Mouse (Mus musculus): ENCODE measurements around the gene Fzd9. TPM values are rescaled to one million over a fixed set of nuclear protein-coding genes. Genes with fewer than 3 reads are reported as not detected.
"Not testable (repeated sequence)": the region's sequence is repeated elsewhere in the genome, so short reads cannot be mapped to it uniquely, and the experiment has no call there.

Gene Fzd9
- polyA plus RNA-seq, 1 experiment from 2014 or later, result 6.5 TPM

DNA sequence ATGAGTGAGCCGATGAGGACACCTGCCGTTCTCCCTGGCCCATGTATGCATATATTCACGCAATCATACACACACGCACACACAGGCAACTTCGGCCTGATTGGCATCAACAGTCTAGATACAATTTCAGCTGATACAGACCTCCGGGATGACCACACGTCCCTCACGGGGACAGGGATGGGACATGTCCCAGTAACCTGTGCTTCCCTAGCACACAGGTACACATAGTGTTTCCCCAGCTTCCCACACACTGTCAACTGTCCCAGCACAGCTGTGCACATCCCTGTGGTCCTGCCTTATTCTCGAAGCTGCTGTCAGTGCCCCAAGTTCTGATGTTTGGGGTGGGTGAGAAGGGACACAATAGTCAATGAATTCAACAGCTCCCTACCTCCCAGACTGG, 3.7 kb downstream of the Fzd9 start:
- Histone ChIP-seq H3K27me3 (replicated peaks) (peaks cover 23% of the 10 kb centered on the region), H3K36me3 (peaks cover 44% of the 10 kb centered on the region), H3K4me2 (no peak overlapping the region), H3K4me1 (replicated peaks) (peaks cover 35% of the 10 kb centered on the region), H3K27ac (ENCODE audit: poor library complexity, severe bottlenecking) (no peak overlapping the region), H3K4me3 (no peak overlapping the region), H3K9me3 (replicated peaks) (no peaks in the 10 kb centered on the region), H3K9ac (no peak overlapping the region)
- WGBS, result 78% methylated on average over 9 of the region's 9 CpGs
- no peak for ATAC-seq (ENCODE audit: insufficient number of reproducible peaks, low FRiP score)

DNA sequence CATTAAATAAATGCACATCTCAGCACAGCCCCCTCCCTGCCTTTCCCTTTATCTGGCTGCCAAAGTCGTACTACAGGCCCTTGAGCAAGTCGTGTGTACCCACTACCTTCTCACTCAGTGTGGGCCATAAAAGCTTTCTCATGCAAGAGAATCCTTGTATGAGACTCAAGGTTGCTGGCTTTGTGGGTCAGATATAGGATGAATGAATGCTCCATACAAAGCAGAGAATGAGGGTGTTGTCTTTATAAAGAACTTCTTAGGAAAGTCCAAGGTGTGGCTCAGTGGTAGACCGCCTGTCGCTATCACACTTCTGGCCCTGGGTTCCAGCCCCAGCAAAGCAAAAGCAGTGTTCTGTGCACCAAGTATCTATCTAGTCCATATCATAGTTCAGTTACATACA, 4.5 kb downstream of the Fzd9 start:
- H3K9me3 ChIP-seq (replicated peaks), result no peaks in the 10 kb centered on the region
- H3K27ac ChIP-seq (ENCODE audit: poor library complexity, severe bottlenecking), result no peak overlapping the region
- peaks cover 23% of the 10 kb centered on the region for H3K27me3 ChIP-seq (replicated peaks)
- WGBS, result 61% methylated on average over 4 of the region's 4 CpGs
- H3K9ac ChIP-seq, result no peak overlapping the region
- no peak for ATAC-seq (ENCODE audit: insufficient number of reproducible peaks, low FRiP score)
- H3K36me3 ChIP-seq, result peaks cover 53% of the 10 kb centered on the region
- H3K4me3 ChIP-seq, result no peak overlapping the region
- peaks cover 43% of the 10 kb centered on the region for H3K4me1 ChIP-seq (replicated peaks)
- H3K4me2 ChIP-seq, result no peak overlapping the region

DNA sequence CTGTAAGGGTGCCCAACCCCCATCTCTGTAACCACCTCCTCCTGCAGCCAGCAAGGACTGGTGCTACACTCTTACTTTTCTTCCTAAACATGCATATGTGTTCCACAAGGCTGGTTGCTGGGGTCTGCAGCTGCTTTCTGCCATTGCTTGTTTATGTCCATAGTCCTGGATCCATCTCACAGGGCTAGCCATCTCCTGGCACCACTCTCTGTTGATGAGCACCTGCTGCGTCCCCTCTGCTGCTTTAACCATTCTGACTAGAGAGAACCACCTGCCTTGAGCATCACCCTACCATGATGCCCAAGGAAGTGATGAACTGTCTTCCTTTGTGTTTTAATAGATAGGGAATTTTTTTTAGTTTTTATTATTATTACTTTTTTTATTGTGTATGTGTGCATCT, 7.9 kb downstream of the Fzd9 start:
- 0 out of 2 replicates have a peak overlapping the region, but pooled peaks have one; percentile 3 for H3K4me2 ChIP-seq
- ATAC-seq (ENCODE audit: insufficient number of reproducible peaks, low FRiP score), result no peak

DNA sequence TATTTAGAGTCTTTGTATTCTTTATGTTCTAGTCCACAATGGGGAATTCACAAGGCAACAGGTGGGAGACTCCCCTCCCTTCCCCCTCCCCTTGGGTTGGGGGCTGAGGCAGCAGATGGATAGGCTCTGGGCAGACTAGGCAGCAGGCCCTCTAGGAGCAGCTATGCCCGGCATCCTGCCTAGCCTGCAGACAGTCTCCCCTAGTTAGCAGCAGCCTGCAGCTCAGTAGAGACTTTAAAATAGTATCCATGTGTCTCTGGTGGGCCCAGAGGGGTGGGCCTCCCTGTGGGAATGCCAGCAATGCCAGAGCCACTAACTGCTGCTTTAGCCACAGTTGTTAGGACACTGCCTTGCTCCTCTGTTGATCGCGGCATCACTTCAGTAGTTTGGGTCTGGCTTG, 8.4 kb downstream of the Fzd9 start:
- Histone ChIP-seq H3K4me3 (no peak overlapping the region), H3K9ac (peak overlapping the region; percentile 15; the same call in 1 of the 2 replicates), H3K4me1 (replicated peaks) (peaks cover 41% of the 10 kb centered on the region), H3K27ac (ENCODE audit: poor library complexity, severe bottlenecking) (peak overlapping the region; percentile 95), H3K9me3 (replicated peaks) (no peaks in the 10 kb centered on the region), H3K36me3 (peaks cover 92% of the 10 kb centered on the region), H3K4me2 (0 out of 2 replicates have a peak overlapping the region, but pooled peaks have one; percentile 3), H3K27me3 (replicated peaks) (no peaks in the 10 kb centered on the region)
- ATAC-seq (ENCODE audit: insufficient number of reproducible peaks, low FRiP score), result no peak
- WGBS, result 54% methylated on average over 3 of the region's 3 CpGs

More for the DNA sequence above, 7.9 kb downstream of the Fzd9 start:
- H3K9ac ChIP-seq, result peak overlapping the region; percentile 15; the same call in 1 of the 2 replicates
- H3K4me3 ChIP-seq, result no peak overlapping the region
- H3K27ac ChIP-seq (ENCODE audit: poor library complexity, severe bottlenecking), result peak overlapping the region; percentile 95
- H3K36me3 ChIP-seq, result peaks cover 86% of the 10 kb centered on the region
- no peaks in the 10 kb centered on the region for H3K9me3 ChIP-seq (replicated peaks)
- 87% methylated on average over 1 of the region's 1 CpGs for WGBS
- H3K4me1 ChIP-seq (replicated peaks), result peaks cover 41% of the 10 kb centered on the region
- H3K27me3 ChIP-seq (replicated peaks), result no peaks in the 10 kb centered on the region

DNA sequence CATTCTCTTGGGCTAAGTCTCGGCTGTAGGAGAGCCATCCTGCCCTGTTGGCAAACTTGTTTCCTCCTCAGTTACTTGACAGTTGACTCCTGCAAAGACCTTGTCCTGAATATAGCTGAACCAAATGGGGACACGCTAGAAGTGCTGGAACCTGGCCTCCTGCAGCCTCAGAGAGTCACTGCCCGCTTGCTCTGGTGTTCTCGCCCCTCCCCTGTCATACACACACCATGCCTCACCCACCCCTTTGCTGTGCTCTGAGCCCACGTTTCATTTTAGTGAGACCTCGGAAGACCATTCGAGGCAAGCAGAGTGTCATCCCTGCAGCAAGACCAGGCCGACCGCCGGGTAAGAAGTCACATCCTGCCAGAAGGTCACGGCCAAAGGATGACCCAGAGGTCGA, 8.9 kb downstream of the Fzd9 start:
- Histone ChIP-seq H3K9ac (no peak overlapping the region), H3K27ac (ENCODE audit: poor library complexity, severe bottlenecking) (peak overlapping the region; percentile 95), H3K4me3 (no peak overlapping the region), H3K27me3 (replicated peaks) (no peaks in the 10 kb centered on the region), H3K9me3 (replicated peaks) (no peaks in the 10 kb centered on the region), H3K4me1 (replicated peaks) (peaks cover 41% of the 10 kb centered on the region), H3K4me2 (peak overlapping the region; percentile 5; the same call in 1 of the 2 replicates), H3K36me3 (peaks cover 93% of the 10 kb centered on the region)
- no peak for ATAC-seq (ENCODE audit: insufficient number of reproducible peaks, low FRiP score)
- WGBS, result 74% methylated on average over 12 of the region's 12 CpGs

DNA sequence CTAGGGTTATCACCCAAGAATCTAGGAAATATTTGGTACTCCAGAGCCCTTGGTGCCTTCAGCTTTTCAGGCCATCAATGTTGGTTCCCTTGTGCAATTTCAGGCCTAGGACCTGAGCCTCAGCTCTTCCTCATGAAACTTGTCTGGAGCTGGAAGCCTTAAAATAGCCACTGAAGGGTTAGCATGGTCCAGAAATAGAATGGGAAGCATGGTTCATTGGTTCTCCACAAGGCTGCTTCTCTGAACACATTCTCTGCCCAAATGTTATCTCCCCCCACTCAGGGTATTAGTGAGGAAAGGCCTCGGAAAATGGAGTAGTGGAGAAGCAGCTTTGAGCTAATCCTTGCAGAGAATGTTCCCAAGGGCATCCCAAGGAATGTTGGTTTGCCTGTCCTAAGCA, 9.6 kb downstream of the Fzd9 start:
- H3K9ac ChIP-seq, result 0 out of 2 replicates have a peak overlapping the region, but pooled peaks have one; percentile 2
- peaks cover 41% of the 10 kb centered on the region for H3K4me1 ChIP-seq (replicated peaks)
- H3K4me2 ChIP-seq, result peak overlapping the region; percentile 5
- WGBS, result 50% methylated on average over 1 of the region's 1 CpGs
- no peaks in the 10 kb centered on the region for H3K27me3 ChIP-seq (replicated peaks)
- peaks cover 96% of the 10 kb centered on the region for H3K36me3 ChIP-seq
- H3K9me3 ChIP-seq (replicated peaks), result no peaks in the 10 kb centered on the region
- no peak overlapping the region for H3K4me3 ChIP-seq
- no peak for ATAC-seq (ENCODE audit: insufficient number of reproducible peaks, low FRiP score)
- H3K27ac ChIP-seq (ENCODE audit: poor library complexity, severe bottlenecking), result peak overlapping the region; percentile 95

DNA sequence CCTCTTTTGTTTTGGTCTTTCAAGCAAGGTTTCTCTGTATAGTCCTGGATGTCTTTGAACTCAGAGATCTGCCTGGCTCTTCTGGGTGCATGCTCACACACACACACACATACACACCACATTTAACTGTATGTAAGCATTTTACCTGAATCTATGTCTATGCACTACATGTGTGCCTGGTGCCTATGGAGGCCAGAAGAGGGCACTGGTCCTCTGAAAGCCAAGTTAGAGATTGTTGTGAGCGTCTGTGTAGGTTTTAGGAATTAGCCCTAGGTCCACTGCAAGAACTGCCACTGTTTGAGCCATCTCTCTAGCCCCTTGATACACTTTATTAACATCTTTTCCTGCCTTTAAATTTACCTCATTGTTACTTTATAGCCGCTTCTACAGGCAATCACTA, 12.2 kb downstream of the Fzd9 start:
- H3K4me3 ChIP-seq, result no peak overlapping the region
- peaks cover 41% of the 10 kb centered on the region for H3K4me1 ChIP-seq (replicated peaks)
- WGBS, result 75% methylated on average over 2 of the region's 2 CpGs
- no peaks in the 10 kb centered on the region for H3K27me3 ChIP-seq (replicated peaks)
- H3K9ac ChIP-seq, result no peak overlapping the region
- no peaks in the 10 kb centered on the region for H3K9me3 ChIP-seq (replicated peaks)
- peaks cover 95% of the 10 kb centered on the region for H3K36me3 ChIP-seq
- ATAC-seq (ENCODE audit: insufficient number of reproducible peaks, low FRiP score), result no peak
- H3K27ac ChIP-seq (ENCODE audit: poor library complexity, severe bottlenecking), result no peak overlapping the region
- no peak overlapping the region for H3K4me2 ChIP-seq

DNA sequence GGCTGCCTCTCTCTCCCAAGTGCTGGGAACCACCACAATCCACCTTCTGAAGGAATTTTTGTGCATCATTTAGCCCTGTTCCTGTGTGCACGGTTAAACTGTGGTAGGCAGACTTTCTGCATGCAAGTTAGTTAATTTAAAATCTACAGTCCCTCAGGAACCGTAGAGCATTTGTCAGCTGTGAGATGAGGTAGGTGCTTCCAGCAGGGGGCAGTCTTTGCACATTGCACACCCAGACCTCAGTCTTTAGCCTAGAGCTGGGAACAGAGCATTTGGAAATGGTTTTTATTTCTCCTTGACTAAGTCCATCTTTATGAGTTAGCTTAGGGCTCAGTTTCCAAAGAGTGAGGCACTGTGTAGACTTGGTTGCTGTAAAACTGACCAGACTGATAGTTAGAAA, 14.5 kb downstream of the Fzd9 start:
- no peak overlapping the region for H3K9ac ChIP-seq
- peaks cover 24% of the 10 kb centered on the region for H3K4me1 ChIP-seq (replicated peaks)
- ATAC-seq (ENCODE audit: insufficient number of reproducible peaks, low FRiP score), result no peak
- 53% methylated on average over 2 of the region's 2 CpGs for WGBS
- H3K27ac ChIP-seq (ENCODE audit: poor library complexity, severe bottlenecking), result no peak overlapping the region
- no peak overlapping the region for H3K4me2 ChIP-seq
- H3K27me3 ChIP-seq (replicated peaks), result no peaks in the 10 kb centered on the region
- no peaks in the 10 kb centered on the region for H3K9me3 ChIP-seq (replicated peaks)
- peaks cover 98% of the 10 kb centered on the region for H3K36me3 ChIP-seq
- H3K4me3 ChIP-seq, result no peak overlapping the region

DNA sequence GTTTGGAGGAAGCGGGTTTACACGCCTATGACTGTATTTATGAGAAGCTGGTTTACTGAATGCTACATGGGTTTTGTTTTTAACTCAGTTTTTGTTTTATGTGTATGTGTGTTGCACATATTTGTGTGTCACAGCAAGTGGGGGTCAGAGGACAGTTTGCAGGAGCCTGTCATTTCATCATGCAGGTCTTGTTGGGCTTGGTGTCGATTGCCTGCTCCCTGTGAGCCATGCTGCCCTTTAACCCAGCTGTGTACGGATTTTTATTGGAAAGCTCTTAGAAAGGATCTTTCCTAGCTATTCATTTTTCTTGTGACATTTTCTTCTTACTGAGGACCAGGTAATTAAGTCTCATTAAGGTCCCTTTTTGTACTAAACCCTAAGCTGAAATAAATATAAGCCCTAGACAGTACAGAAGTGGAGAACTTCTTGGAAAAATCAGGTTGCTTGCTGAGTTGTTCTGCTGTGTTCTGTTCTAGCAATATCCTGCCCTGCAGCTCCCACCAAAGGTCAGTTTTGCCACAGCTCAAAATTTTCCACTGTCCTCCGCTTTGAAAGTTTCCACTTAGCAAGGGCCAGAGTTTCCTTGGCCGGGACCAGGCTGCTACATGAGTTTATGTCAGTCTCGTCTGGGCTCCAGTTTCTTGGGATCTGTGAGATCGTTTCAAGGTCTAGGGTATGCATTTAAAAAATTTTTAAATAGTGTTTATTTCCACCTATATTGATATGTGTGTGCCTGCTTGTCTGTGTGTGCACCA, 17.7 kb downstream of the Fzd9 start:
- no peak overlapping the region for H3K4me3 ChIP-seq
- WGBS, result 81% methylated on average over 8 of the region's 8 CpGs
- H3K27ac ChIP-seq (ENCODE audit: poor library complexity, severe bottlenecking), result no peak overlapping the region
- H3K4me1 ChIP-seq (replicated peaks), result no peaks in the 10 kb centered on the region
- H3K36me3 ChIP-seq, result peaks cover 94% of the 10 kb centered on the region
- no peaks in the 10 kb centered on the region for H3K27me3 ChIP-seq (replicated peaks)
- H3K9ac ChIP-seq, result no peak overlapping the region
- no peak for ATAC-seq (ENCODE audit: insufficient number of reproducible peaks, low FRiP score)
- H3K9me3 ChIP-seq (replicated peaks), result no peaks in the 10 kb centered on the region
- no peak overlapping the region for H3K4me2 ChIP-seq

DNA sequence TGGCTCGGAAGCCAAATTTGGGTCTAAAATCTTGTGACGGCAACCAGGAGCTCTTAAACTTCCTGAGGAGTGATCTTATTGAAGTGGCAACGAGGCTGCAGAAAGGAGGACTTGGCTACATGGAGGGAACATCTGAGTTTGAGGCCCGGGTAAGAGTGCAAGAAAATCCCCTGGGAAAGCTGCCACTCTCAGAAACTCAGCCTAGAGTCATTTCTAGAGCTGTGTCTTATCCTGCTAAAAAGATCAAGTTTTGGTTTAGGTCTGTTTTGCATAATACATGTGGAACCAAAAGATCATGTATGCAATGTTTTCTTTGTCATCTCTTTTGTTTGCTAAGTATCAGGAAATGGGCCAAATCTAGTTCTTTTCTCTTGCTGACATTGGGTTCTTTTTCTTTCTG, 20.8 kb downstream of the Fzd9 start:
- no peak overlapping the region for H3K27ac ChIP-seq (ENCODE audit: poor library complexity, severe bottlenecking)
- H3K9ac ChIP-seq, result no peak overlapping the region
- WGBS, result 78% methylated on average over 4 of the region's 4 CpGs
- no peaks in the 10 kb centered on the region for H3K9me3 ChIP-seq (replicated peaks)
- no peak overlapping the region for H3K4me3 ChIP-seq
- ATAC-seq (ENCODE audit: insufficient number of reproducible peaks, low FRiP score), result no peak
- no peaks in the 10 kb centered on the region for H3K4me1 ChIP-seq (replicated peaks)
- no peak overlapping the region for H3K4me2 ChIP-seq
- no peaks in the 10 kb centered on the region for H3K27me3 ChIP-seq (replicated peaks)
- H3K36me3 ChIP-seq, result peaks cover 89% of the 10 kb centered on the region

DNA sequence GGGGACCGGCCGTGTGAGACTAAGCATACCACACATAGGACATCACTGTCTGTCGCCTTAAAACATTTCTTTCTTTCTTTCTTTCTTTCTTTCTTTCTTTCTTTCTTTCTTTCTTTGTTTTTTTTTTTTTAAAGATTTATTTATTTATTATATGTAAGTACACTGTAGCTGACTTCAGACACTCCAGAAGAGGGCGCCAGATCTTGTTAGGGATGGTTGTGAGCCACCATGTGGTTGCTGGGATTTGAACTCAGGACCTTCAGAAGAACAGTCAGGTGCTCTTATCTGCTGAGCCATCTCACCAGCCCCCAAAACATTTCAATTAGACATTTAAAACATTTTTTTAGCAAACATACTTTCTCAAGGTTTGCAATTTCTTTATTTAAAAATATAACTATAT, 25.2 kb downstream of the Fzd9 start:
- not testable (repeated sequence) for H3K27me3 ChIP-seq (replicated peaks); H3K4me2 ChIP-seq; H3K9me3 ChIP-seq (replicated peaks); H3K4me1 ChIP-seq (replicated peaks); H3K27ac ChIP-seq (ENCODE audit: poor library complexity, severe bottlenecking); H3K9ac ChIP-seq; H3K4me3 ChIP-seq; ATAC-seq (ENCODE audit: insufficient number of reproducible peaks, low FRiP score)
- 92% methylated on average over 4 of the region's 4 CpGs for WGBS
- peaks cover 86% of the 10 kb centered on the region for H3K36me3 ChIP-seq

DNA sequence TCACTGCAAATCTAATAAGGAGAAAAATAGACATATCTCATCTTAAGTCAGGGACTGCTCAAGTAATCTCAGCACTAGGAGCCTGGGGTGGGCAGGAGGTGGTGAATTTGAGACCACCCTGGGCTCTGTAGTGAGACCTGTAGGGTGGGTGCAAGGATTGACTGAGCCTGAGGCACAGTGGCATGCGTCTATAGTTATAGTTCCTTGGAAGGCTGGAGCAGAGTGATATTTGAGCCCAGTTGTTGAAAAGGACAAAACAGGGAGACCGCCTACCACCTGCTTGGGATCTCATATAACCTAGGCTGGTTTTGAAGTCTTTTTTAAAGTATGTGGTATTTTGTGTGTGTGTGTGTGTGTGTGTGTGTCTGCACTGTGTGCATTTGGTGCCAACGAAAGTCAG, 26.9 kb downstream of the Fzd9 start:
- no peak overlapping the region for H3K4me3 ChIP-seq
- H3K9ac ChIP-seq, result no peak overlapping the region
- no peak overlapping the region for H3K27ac ChIP-seq (ENCODE audit: poor library complexity, severe bottlenecking)
- peaks cover 85% of the 10 kb centered on the region for H3K36me3 ChIP-seq
- no peaks in the 10 kb centered on the region for H3K27me3 ChIP-seq (replicated peaks)
- WGBS, result 94% methylated on average over 3 of the region's 3 CpGs
- H3K4me2 ChIP-seq, result no peak overlapping the region
- no peak for ATAC-seq (ENCODE audit: insufficient number of reproducible peaks, low FRiP score)
- H3K9me3 ChIP-seq (replicated peaks), result no peaks in the 10 kb centered on the region
- no peaks in the 10 kb centered on the region for H3K4me1 ChIP-seq (replicated peaks)
